ENCODE assay signal across 8 mouse cellular contexts in genomic region chrX:13241426-13242319, GRCm38 (mm10). TPM values are rescaled to one million over a fixed set of nuclear protein-coding genes. Genes with fewer than 3 reads are reported as not detected.
A peak's percentile ranks its signal among the peaks of the same experiment; 100 is the strongest.
DNase-seq lines count a peak whose midpoint lies in the region; ATAC-seq and TF ChIP-seq lines count a peak whose summit lies in the region.

No protein-coding gene starts in this region.

- no peak for TF ChIP-seq CTCF in spleen, adult 2 months (IDR thresholded peaks at IDR 0.05; ENCODE audit: extremely low read depth, insufficient read depth, insufficient read length, insufficient replicate concordance)
- TF ChIP-seq CTCF in stomach, postnatal 0 days (IDR thresholded peaks at IDR 0.05; ENCODE audit: low read depth), result no peak

- H3K4me2 ChIP-seq in kidney, embryonic 14.5 days (replicated peaks; ENCODE audit: low read depth, low read length), result peak overlapping the region; percentile 57
- peak overlapping the region; percentile 52 for H3K4me2 ChIP-seq in stomach, postnatal 0 days (replicated peaks; ENCODE audit: low read depth)

- no peaks in the 10 kb centered on the region for H3K36me3 ChIP-seq in spleen, adult 2 months (ENCODE audit: control insufficient read depth, insufficient read depth, low read length)
- H3K36me3 ChIP-seq in kidney, embryonic 14.5 days (ENCODE audit: control insufficient read depth, insufficient read depth, low read length), result no peaks in the 10 kb centered on the region
- no peaks in the 10 kb centered on the region for H3K36me3 ChIP-seq in stomach, postnatal 0 days (ENCODE audit: control insufficient read depth, insufficient read depth, low read length)

- peak; percentile 22; the same call in 1 of the 2 replicates for ATAC-seq in kidney, embryonic 14.5 days (ENCODE audit: low FRiP score, low TSS enrichment)
- ATAC-seq in stomach, postnatal 0 days (ENCODE audit: low FRiP score, low TSS enrichment), result no peak
- no peak for ATAC-seq in monocyte, adult 5-6 weeks (replicated peaks; ENCODE audit: insufficient number of reproducible peaks, low FRiP score, low TSS enrichment, poor library complexity, severe bottlenecking)

- no peak for TF ChIP-seq EP300 in stomach, postnatal 0 days (optimal IDR thresholded peaks at IDR 0.05)

- peaks cover 4% of the 10 kb centered on the region; the same call in 1 of the 2 replicates for H3K4me1 ChIP-seq in spleen, adult 2 months (ENCODE audit: control insufficient read depth, insufficient read depth, insufficient read length)
- no peaks in the 10 kb centered on the region for H3K4me1 ChIP-seq in kidney, embryonic 14.5 days (ENCODE audit: control insufficient read depth, insufficient read depth, low read length)
- no peaks in the 10 kb centered on the region for H3K4me1 ChIP-seq in stomach, postnatal 0 days (replicated peaks; ENCODE audit: control insufficient read depth, insufficient read depth)

- no peak for TF ChIP-seq POLR2A in spleen, adult 2 months (IDR thresholded peaks at IDR 0.05; ENCODE audit: low read depth, low read length)

- peak overlapping the region; percentile 78 for H3K4me3 ChIP-seq in spleen, adult 2 months (ENCODE audit: extremely low read depth, insufficient read depth, insufficient read length)
- H3K4me3 ChIP-seq in kidney, embryonic 14.5 days (ENCODE audit: low read length), result peak overlapping the region; percentile 33
- H3K4me3 ChIP-seq in stomach, postnatal 0 days (ENCODE audit: low read depth, low read length), result peak overlapping the region; percentile 33

- peak overlapping the region; percentile 95 for H3K27ac ChIP-seq in spleen, adult 2 months (ENCODE audit: insufficient read depth, low read length)
- peak overlapping the region; percentile 98 for H3K27ac ChIP-seq in kidney, embryonic 14.5 days (ENCODE audit: low read depth, low read length)
- H3K27ac ChIP-seq in stomach, postnatal 0 days (replicated peaks), result peak overlapping the region; percentile 96

- DNase-seq in spleen, adult 2 months (ENCODE audit: low read depth in 1 of 2, low spot score in 2 of 2), result no peak
- no peak for DNase-seq in spleen, adult 12 weeks (ENCODE audit: low spot score)
- DNase-seq in cerebellum, adult 8-10 months, result peak; percentile 41
- peak; percentile 13 for DNase-seq in heart, adult 8-10 months (ENCODE audit: low spot score)
- peak; percentile 13 for DNase-seq in lung, postnatal 10 days
- peak; percentile 18 for DNase-seq in stomach, postnatal 0 days (ENCODE audit: low spot score)

- H3K27me3 ChIP-seq in spleen, adult 2 months (ENCODE audit: control insufficient read depth, insufficient read depth, low read length), result no peaks in the 10 kb centered on the region
- no peaks in the 10 kb centered on the region; the same call in 1 of the 2 replicates for H3K27me3 ChIP-seq in kidney, embryonic 14.5 days (ENCODE audit: control insufficient read depth, insufficient read depth, low read length)
- no peaks in the 10 kb centered on the region for H3K27me3 ChIP-seq in stomach, postnatal 0 days (ENCODE audit: control insufficient read depth, insufficient read depth, low read length)

- 18% methylated on average over 21 of the region's 21 CpGs for WGBS in spleen, adult 2 months
- 17% methylated on average over 21 of the region's 21 CpGs for WGBS in kidney, embryonic 14.5 days
- WGBS in stomach, postnatal 0 days, result 14% methylated on average over 21 of the region's 21 CpGs

- H3K9ac ChIP-seq in kidney, embryonic 14.5 days (ENCODE audit: low read depth, low read length), result peak overlapping the region; percentile 59
- peak overlapping the region; percentile 55 for H3K9ac ChIP-seq in stomach, postnatal 0 days (ENCODE audit: low read length)

- no peaks in the 10 kb centered on the region for H3K9me3 ChIP-seq in kidney, embryonic 14.5 days (ENCODE audit: control insufficient read depth, low read length)
- H3K9me3 ChIP-seq in stomach, postnatal 0 days (ENCODE audit: control insufficient read depth, low read length), result no peaks in the 10 kb centered on the region

RNA-seq across cellular contexts. Expression of gene Ddx3x, which starts 39.1 kb away (rescaled TPM):
- 9.3 and 12.1 TPM in 2 replicates for polyA plus RNA-seq in spleen, adult 2 months (2012; rRNA removed)
- total RNA-seq in heart, adult 8-10 months (2022), result 100 to 1,000 TPM; 112 to 195 (median 144) TPM
- 131 and 161 TPM in 2 replicates for polyA plus RNA-seq in kidney, embryonic 14.5 days (2014; fragmentation: Nextera tagmentation; extraction: Ambion mirVana)
- 73.9 and 74.3 TPM in 2 replicates for polyA plus RNA-seq in stomach, postnatal 0 days (2015; fragmentation: Nextera tagmentation; extraction: Ambion mirVana)
- 729 to 855 TPM (median 842 TPM) in 3 replicates for total RNA-seq in monocyte, adult 5-6 weeks (2017)

Comparison
In these comparisons a context has a peak if more than half of its experiments do, and no peak if none do; other contexts are left out.
1. DNase-seq: peak in cerebellum, adult 8-10 months (single experiment), heart, adult 8-10 months (single experiment), lung, postnatal 10 days (single experiment) and stomach, postnatal 0 days (single experiment); none in spleen, adult 2 months (0 of 2) and spleen, adult 12 weeks (single experiment).
2. Peak in every context shown above with its lines, with median percentiles within 50 percentile points of each other: H3K27ac ChIP-seq and H3K4me3 ChIP-seq.